Mouse (Mus musculus) retina, postnatal 1 day (tissue): ENCODE measurements around the gene Cars2.
"Not testable (repeated sequence)": the region's sequence is repeated elsewhere in the genome, so short reads cannot be mapped to it uniquely, and the experiment has no call there.

ENCODE experiments used
- DNase-seq: peaks from one replicate; pipeline ENCODE4 v3.0.0-alpha.2; 2012

Gene Cars2

DNA sequence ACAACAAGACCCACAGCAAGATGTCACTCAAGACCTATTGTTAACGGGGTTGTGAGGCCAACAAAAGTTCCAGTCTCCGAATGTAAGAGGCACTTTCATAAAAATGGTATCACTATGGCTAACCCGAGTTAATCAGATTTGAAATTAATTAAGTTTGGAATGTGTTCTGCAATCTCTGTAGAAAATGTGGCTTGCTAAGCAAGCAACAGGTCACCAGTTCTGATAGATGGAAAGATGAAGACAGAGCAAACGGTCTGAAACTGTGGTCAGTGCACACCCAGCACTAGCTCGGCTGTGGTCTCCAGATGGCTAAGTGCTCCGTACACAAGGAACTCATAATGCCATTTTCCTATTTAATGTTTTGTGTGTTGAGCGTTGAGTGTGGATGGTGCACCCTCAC, 79.9 kb downstream of the Cars2 start:
- DNase-seq, result no peak

GRCm38 (mm10) chr8:11469095-11469494, 81.5 kb downstream of the Cars2 start:
- DNase-seq, result peak; percentile 67

DNA sequence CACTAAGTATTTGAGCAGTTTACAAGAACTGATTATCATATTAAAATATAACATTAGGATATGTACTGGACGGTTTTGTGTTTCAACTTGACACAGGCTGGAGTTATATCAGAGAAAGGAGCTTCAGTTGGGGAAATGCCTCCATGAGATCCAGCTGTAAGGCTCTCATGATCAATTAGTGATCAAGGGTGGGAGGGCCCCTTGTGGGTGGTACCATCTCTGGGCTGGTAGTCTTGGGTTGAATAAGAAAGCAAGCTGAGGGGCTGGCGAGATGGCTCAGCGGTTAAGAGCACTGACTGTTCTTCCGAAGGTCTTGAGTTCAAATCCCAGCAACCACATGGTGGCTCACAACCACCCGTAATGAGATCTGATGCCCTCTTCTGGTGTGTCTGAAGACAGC, 84.1 kb downstream of the Cars2 start:
- DNase-seq, result not testable (repeated sequence)

DNA sequence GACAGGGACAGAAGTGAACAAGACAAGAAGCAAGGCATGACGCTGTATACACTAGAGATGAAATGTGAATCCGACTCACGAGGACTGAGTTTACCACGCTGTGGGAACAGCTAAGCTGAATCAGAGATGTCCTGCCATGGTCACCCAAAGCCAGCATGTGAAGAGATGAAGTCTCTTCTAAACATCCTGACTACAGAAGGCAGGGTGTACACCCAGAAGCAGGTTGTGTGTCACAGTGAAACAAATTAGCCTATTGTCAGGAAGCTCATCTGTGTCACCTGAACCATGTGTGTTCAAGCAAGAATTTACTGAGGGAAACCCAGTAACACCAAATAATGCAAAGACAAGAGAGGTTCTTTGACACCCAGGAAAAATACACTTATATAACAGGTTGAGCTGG, 85.0 kb downstream of the Cars2 start:
- no peak for DNase-seq

GRCm38 (mm10) chr8:11464707-11464964, 85.9 kb downstream of the Cars2 start:
- DNase-seq, result no peak
